17 mouse cellular contexts compared by ENCODE assay signal in genomic region chr12:71397456-71397855, GRCm38 (mm10).
"Had no signal": no experiment of that assay in that cellular context is flagged by ENCODE, and none has a peak within 500 bp of the region (broad histone marks: within the 10 kb centered on the region; RNA-seq: fewer than 3 reads in every experiment).

No protein-coding gene starts in this region.

- ATAC-seq: forebrain, embryonic 13.5 days; forebrain, embryonic 14.5 days; forebrain, embryonic 15.5 days; forebrain, embryonic 16.5 days; forebrain, postnatal 0 days had no signal

- DNase-seq: cerebellum, adult 8-10 months; cerebellum, adult 9-10 months; cerebellum, postnatal 25 days; cerebellum, postnatal 36 days; embryo, embryonic 11 days; forebrain, postnatal 0 days; gastrocnemius, adult 2 months; gastrocnemius, postnatal 10 days; gastrocnemius, postnatal 14 days; gastrocnemius, postnatal 25 days; gastrocnemius, postnatal 36 days; heart, adult 18-20 months; heart, adult 2 months had no signal
